Mouse (Mus musculus) forebrain, embryonic 11.5 days (tissue): Measurements from ENCODE around the gene Dck. TPM values are rescaled to one million over a fixed set of nuclear protein-coding genes. Genes with fewer than 3 reads are reported as not detected.

Source experiments
- ATAC-seq: fragments of 200-750 bp; cut with Nextera tagmentation; replicated peaks from 2 replicates; pipeline ENCODE4 v1.8.0; 2017; ENCODE audit warnings: moderate TSS enrichment; ENCODE audit not compliant: low FRiP score
- DNase-seq: peaks from one replicate; pipeline ENCODE4 v3.0.0-alpha.2; 2017; ENCODE audit warnings: low spot score
- H3K27ac ChIP-seq: fragments of 300-500 bp; sonication (generic); 2 replicates; pipeline ENCODE4 v1.5.1; 2014; ENCODE audit warnings: low read depth, low read length
- H3K27me3 ChIP-seq: fragments of 300-500 bp; sonication (generic); 2 replicates; pipeline ENCODE4 v1.6.1; 2014; ENCODE audit warnings: mild to moderate bottlenecking, low read length, mixed read lengths; ENCODE audit not compliant: control insufficient read depth, insufficient read depth
- H3K36me3 ChIP-seq: fragments of 300-500 bp; sonication (generic); 2 replicates; pipeline ENCODE4 v1.6.1; 2014; ENCODE audit warnings: mild to moderate bottlenecking, low read length, moderate library complexity, mixed read lengths; ENCODE audit not compliant: control insufficient read depth, insufficient read depth
- H3K4me1 ChIP-seq: fragments of 300-500 bp; sonication (generic); replicated peaks from 2 replicates; pipeline ENCODE4 v1.6.1; 2014; ENCODE audit warnings: low read length, mixed read lengths; ENCODE audit not compliant: control insufficient read depth, insufficient read depth
- H3K4me2 ChIP-seq: fragments of 300-500 bp; sonication (generic); 2 replicates; pipeline ENCODE4 v1.6.1; 2014; ENCODE audit warnings: low read depth, mild to moderate bottlenecking, low read length, moderate library complexity, mixed read lengths; ENCODE audit not compliant: severe bottlenecking
- H3K4me3 ChIP-seq: fragments of 300-500 bp; sonication (generic); 2 replicates; pipeline ENCODE4 v1.5.1; 2014; ENCODE audit warnings: low read depth, low read length
- H3K9ac ChIP-seq: fragments of 300-500 bp; sonication (generic); 2 replicates; pipeline ENCODE4 v1.6.1; 2014; ENCODE audit warnings: low read length
- H3K9me3 ChIP-seq: fragments of 300-500 bp; sonication (generic); 2 replicates; pipeline ENCODE4 v1.6.1; 2016; ENCODE audit warnings: low read length, mixed read lengths; ENCODE audit not compliant: control insufficient read depth
- WGBS: fragments of 180-500 bp; shearing (Covaris S2); extraction: QIAGEN DNeasy Blood & Tissue Kit; methylation state at CpG from one replicate; pipeline ENCODE4 v1.1.7; 2014; 5-methylcytosine and 5-hydroxymethylcytosine counted together
- polyA plus RNA-seq: library from polyadenylated mRNA; unstranded; fragments of >200 nt; fragmentation: Nextera tagmentation; extraction: Ambion mirVana; gene quantifications from 2 replicates; pipeline ENCODE4 v1.2.1, GENCODE M21; 2014

Gene Dck
- polyA plus RNA-seq, 1 experiment from 2014 or later = 153 TPM

DNA sequence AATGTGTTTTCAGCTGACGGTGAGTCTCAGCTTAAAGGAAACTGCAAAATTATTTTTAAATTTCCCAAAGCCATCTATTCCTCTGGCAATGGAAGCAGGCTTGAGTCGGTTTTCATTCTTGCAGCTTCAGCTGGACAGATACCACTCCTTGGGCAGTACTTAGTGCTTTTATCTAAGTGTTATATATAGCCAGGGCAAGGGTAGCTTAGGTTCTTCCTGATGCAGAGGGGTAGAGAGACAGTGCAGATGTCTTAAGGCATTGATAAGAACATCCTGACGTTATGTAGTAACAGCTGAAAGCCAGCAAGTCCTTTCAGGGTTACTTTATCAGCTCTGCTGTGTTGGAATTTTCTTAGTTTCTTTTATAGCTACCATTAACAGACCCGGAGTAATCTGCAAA lies 66.1 kb downstream of the Dck start:
- no peak for DNase-seq
- H3K36me3 ChIP-seq = no peaks in the 10 kb centered on the region
- no peak overlapping the region for H3K9ac ChIP-seq
- H3K27ac ChIP-seq = no peak overlapping the region
- WGBS = 74% methylated on average over 4 of the region's 4 CpGs
- H3K4me3 ChIP-seq = no peak overlapping the region
- H3K9me3 ChIP-seq = no peaks in the 10 kb centered on the region
- H3K4me2 ChIP-seq = no peak overlapping the region
- 0 out of 2 replicates have a peak, but pooled peaks cover 2% of the 10 kb centered on the region for H3K4me1 ChIP-seq
- ATAC-seq = no peak
- no peaks in the 10 kb centered on the region for H3K27me3 ChIP-seq

DNA sequence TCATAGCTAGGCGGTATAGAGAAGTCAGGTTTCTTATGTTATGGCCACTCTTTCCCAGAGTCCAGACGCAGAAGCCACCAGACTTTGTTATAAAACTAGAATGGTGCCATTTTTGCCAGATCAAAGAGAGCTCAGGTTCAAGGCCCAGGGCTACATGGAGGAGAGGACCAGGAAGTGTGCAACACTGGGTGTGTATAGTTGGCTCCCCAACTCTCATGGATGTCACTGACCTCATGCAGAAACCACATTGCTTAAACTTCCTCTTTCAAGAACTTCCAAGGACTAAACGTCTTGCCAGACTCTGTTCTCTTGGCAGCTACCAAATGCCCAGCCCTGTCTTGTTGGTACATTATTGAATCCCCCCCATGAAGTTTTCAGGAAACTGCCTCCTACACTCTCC lies 67.1 kb downstream of the Dck start:
- Histone ChIP-seq H3K27ac (no peak overlapping the region), H3K9ac (no peak overlapping the region), H3K4me3 (no peak overlapping the region), H3K4me1 (0 out of 2 replicates have a peak, but pooled peaks cover 2% of the 10 kb centered on the region), H3K27me3 (no peaks in the 10 kb centered on the region), H3K9me3 (no peaks in the 10 kb centered on the region), H3K4me2 (no peak overlapping the region), H3K36me3 (no peaks in the 10 kb centered on the region)
- ATAC-seq (no peak), DNase-seq (no peak)
- 89% methylated on average over 3 of the region's 3 CpGs for WGBS

Other genes starting within 250 kb of the Dck start
- 0.48 TPM in 1 of 2 replicates, not detected in the other for gene Jchain, start 237.1 kb upstream of the Dck start, polyA plus RNA-seq
- 74.4 and 77.6 TPM in 2 replicates for gene Utp3, start 210.5 kb upstream of the Dck start, polyA plus RNA-seq
- 96.8 and 96.9 TPM in 2 replicates for gene Rufy3, start 200.0 kb upstream of the Dck start, polyA plus RNA-seq
- gene Grsf1, start 88.8 kb upstream of the Dck start, polyA plus RNA-seq = 101 and 108 TPM in 2 replicates
- gene Mob1b, start 44.1 kb upstream of the Dck start, polyA plus RNA-seq = 19.8 and 22.6 TPM in 2 replicates
- 3.0 and 3.1 TPM in 2 replicates for gene Slc4a4, start 121.8 kb downstream of the Dck start, polyA plus RNA-seq